Mouse (Mus musculus): ENCODE data around the gene F2rl2. TPM values are rescaled to one million over a fixed set of nuclear protein-coding genes. Genes with fewer than 3 reads are reported as not detected.

Gene F2rl2
- polyA plus RNA-seq, 1 experiment from 2014 or later = 0.51 TPM

- peak; percentile 60 for DNase-seq (ENCODE audit: low spot score)
- 62% methylated on average over 3 of the region's 3 CpGs for WGBS
- Histone ChIP-seq H3K27me3 (replicated peaks; ENCODE audit: control insufficient read depth, insufficient read depth, low read length) (no peaks in the 10 kb centered on the region), H3K4me2 (ENCODE audit: low read length) (no peak overlapping the region), H3K4me3 (ENCODE audit: low read depth, low read length) (no peak overlapping the region), H3K9ac (ENCODE audit: low read length) (no peak overlapping the region), H3K9me3 (replicated peaks; ENCODE audit: control insufficient read depth, low read length) (no peaks in the 10 kb centered on the region), H3K36me3 (ENCODE audit: control insufficient read depth, insufficient read depth, low read length) (no peaks in the 10 kb centered on the region), H3K4me1 (ENCODE audit: control insufficient read depth, insufficient read depth, low read length) (no peaks in the 10 kb centered on the region), H3K27ac (ENCODE audit: low read depth, low read length) (no peak overlapping the region)
- peak; percentile 66 for ATAC-seq
Observed at GRCm38 (mm10) chr13:95714271-95714975, 17.8 kb downstream of the F2rl2 start.

- 79% methylated on average over 4 of the region's 4 CpGs for WGBS
Observed at GRCm38 (mm10) chr13:95715356-95715755, 18.7 kb downstream of the F2rl2 start.

GRCm38 (mm10) chr13:95719320-95720232, 22.9 kb downstream of the F2rl2 start:
- Histone ChIP-seq H3K4me3 (ENCODE audit: low read depth, low read length) (no peak overlapping the region), H3K4me1 (ENCODE audit: control insufficient read depth, insufficient read depth, low read length) (no peaks in the 10 kb centered on the region), H3K27me3 (replicated peaks; ENCODE audit: control insufficient read depth, insufficient read depth, low read length) (no peaks in the 10 kb centered on the region), H3K4me2 (ENCODE audit: low read length) (peak overlapping the region; percentile 39), H3K9me3 (replicated peaks; ENCODE audit: control insufficient read depth, low read length) (no peaks in the 10 kb centered on the region), H3K36me3 (ENCODE audit: control insufficient read depth, insufficient read depth, low read length) (no peaks in the 10 kb centered on the region), H3K9ac (ENCODE audit: low read length) (0 out of 2 replicates have a peak overlapping the region, but pooled peaks have one; percentile 2), H3K27ac (ENCODE audit: low read depth, low read length) (no peak overlapping the region)
- WGBS = 56% methylated on average over 14 of the region's 14 CpGs
- DNase-seq (ENCODE audit: low spot score) (peak; percentile 81), ATAC-seq (peak; percentile 93)

More at GRCm38 (mm10) chr13:95715356-95715755, 18.7 kb downstream of the F2rl2 start:
- Histone ChIP-seq H3K9me3 (replicated peaks; ENCODE audit: control insufficient read depth, low read length) (no peaks in the 10 kb centered on the region), H3K27me3 (replicated peaks; ENCODE audit: control insufficient read depth, insufficient read depth, low read length) (no peaks in the 10 kb centered on the region), H3K27ac (ENCODE audit: low read depth, low read length) (no peak overlapping the region), H3K9ac (ENCODE audit: low read length) (no peak overlapping the region), H3K4me2 (ENCODE audit: low read length) (no peak overlapping the region), H3K4me3 (ENCODE audit: low read depth, low read length) (no peak overlapping the region), H3K36me3 (ENCODE audit: control insufficient read depth, insufficient read depth, low read length) (no peaks in the 10 kb centered on the region), H3K4me1 (ENCODE audit: control insufficient read depth, insufficient read depth, low read length) (no peaks in the 10 kb centered on the region)
- no peak for ATAC-seq
- no peak for DNase-seq (ENCODE audit: low spot score)

- DNase-seq (ENCODE audit: low spot score) = no peak
- H3K27ac ChIP-seq (ENCODE audit: low read depth, low read length) = no peak overlapping the region
- H3K4me2 ChIP-seq (ENCODE audit: low read length) = no peak overlapping the region
- no peak for ATAC-seq
- no peaks in the 10 kb centered on the region for H3K4me1 ChIP-seq (ENCODE audit: control insufficient read depth, insufficient read depth, low read length)
- no peaks in the 10 kb centered on the region for H3K36me3 ChIP-seq (ENCODE audit: control insufficient read depth, insufficient read depth, low read length)
- H3K4me3 ChIP-seq (ENCODE audit: low read depth, low read length) = no peak overlapping the region
- H3K9ac ChIP-seq (ENCODE audit: low read length) = no peak overlapping the region
- WGBS = 94% methylated on average over 4 of the region's 4 CpGs
- no peaks in the 10 kb centered on the region for H3K9me3 ChIP-seq (replicated peaks; ENCODE audit: control insufficient read depth, low read length)
- no peaks in the 10 kb centered on the region for H3K27me3 ChIP-seq (replicated peaks; ENCODE audit: control insufficient read depth, insufficient read depth, low read length)
Observed at GRCm38 (mm10) chr13:95730491-95730890, 33.8 kb downstream of the F2rl2 start.

- WGBS = 73% methylated on average over 5 of the region's 5 CpGs
Observed at GRCm38 (mm10) chr13:95739651-95740050, 43.0 kb downstream of the F2rl2 start.

GRCm38 (mm10) chr13:95741813-95742689, 45.4 kb downstream of the F2rl2 start:
- no peak for ATAC-seq
- 93% methylated on average over 11 of the region's 11 CpGs for WGBS
- no peaks in the 10 kb centered on the region for H3K4me1 ChIP-seq (ENCODE audit: control insufficient read depth, insufficient read depth, low read length)
- no peak for DNase-seq (ENCODE audit: low spot score)
- H3K27me3 ChIP-seq (replicated peaks; ENCODE audit: control insufficient read depth, insufficient read depth, low read length) = no peaks in the 10 kb centered on the region
- H3K4me2 ChIP-seq (ENCODE audit: low read length) = no peak overlapping the region
- H3K27ac ChIP-seq (ENCODE audit: low read depth, low read length) = no peak overlapping the region
- no peaks in the 10 kb centered on the region for H3K9me3 ChIP-seq (replicated peaks; ENCODE audit: control insufficient read depth, low read length)
- no peaks in the 10 kb centered on the region for H3K36me3 ChIP-seq (ENCODE audit: control insufficient read depth, insufficient read depth, low read length)
- H3K9ac ChIP-seq (ENCODE audit: low read length) = no peak overlapping the region
- H3K4me3 ChIP-seq (ENCODE audit: low read depth, low read length) = no peak overlapping the region

More at GRCm38 (mm10) chr13:95739651-95740050, 43.0 kb downstream of the F2rl2 start:
- Histone ChIP-seq H3K9me3 (replicated peaks; ENCODE audit: control insufficient read depth, low read length) (no peaks in the 10 kb centered on the region), H3K27ac (ENCODE audit: low read depth, low read length) (no peak overlapping the region), H3K9ac (ENCODE audit: low read length) (no peak overlapping the region), H3K4me3 (ENCODE audit: low read depth, low read length) (no peak overlapping the region), H3K4me1 (ENCODE audit: control insufficient read depth, insufficient read depth, low read length) (no peaks in the 10 kb centered on the region), H3K27me3 (replicated peaks; ENCODE audit: control insufficient read depth, insufficient read depth, low read length) (no peaks in the 10 kb centered on the region), H3K4me2 (ENCODE audit: low read length) (no peak overlapping the region), H3K36me3 (ENCODE audit: control insufficient read depth, insufficient read depth, low read length) (no peaks in the 10 kb centered on the region)
- DNase-seq (ENCODE audit: low spot score) (peak; percentile 58), ATAC-seq (no peak)

- ATAC-seq (no peak), DNase-seq (ENCODE audit: low spot score) (no peak)
- H3K4me2 ChIP-seq (ENCODE audit: low read length) = no peak overlapping the region
- H3K27me3 ChIP-seq (replicated peaks; ENCODE audit: control insufficient read depth, insufficient read depth, low read length) = no peaks in the 10 kb centered on the region
- H3K36me3 ChIP-seq (ENCODE audit: control insufficient read depth, insufficient read depth, low read length) = no peaks in the 10 kb centered on the region
- no peak overlapping the region for H3K9ac ChIP-seq (ENCODE audit: low read length)
- H3K9me3 ChIP-seq (replicated peaks; ENCODE audit: control insufficient read depth, low read length) = no peaks in the 10 kb centered on the region
- no peaks in the 10 kb centered on the region for H3K4me1 ChIP-seq (ENCODE audit: control insufficient read depth, insufficient read depth, low read length)
- 88% methylated on average over 9 of the region's 9 CpGs for WGBS
- no peak overlapping the region for H3K27ac ChIP-seq (ENCODE audit: low read depth, low read length)
- H3K4me3 ChIP-seq (ENCODE audit: low read depth, low read length) = no peak overlapping the region
Observed at GRCm38 (mm10) chr13:95742881-95743466, 46.3 kb downstream of the F2rl2 start.

GRCm38 (mm10) chr13:95745451-95745850, 48.8 kb downstream of the F2rl2 start:
- H3K9ac ChIP-seq (ENCODE audit: low read length) = no peak overlapping the region
- 94% methylated on average over 4 of the region's 4 CpGs for WGBS
- no peak overlapping the region for H3K27ac ChIP-seq (ENCODE audit: low read depth, low read length)
- ATAC-seq = no peak
- H3K36me3 ChIP-seq (ENCODE audit: control insufficient read depth, insufficient read depth, low read length) = no peaks in the 10 kb centered on the region
- DNase-seq (ENCODE audit: low spot score) = no peak
- H3K4me2 ChIP-seq (ENCODE audit: low read length) = no peak overlapping the region
- H3K4me3 ChIP-seq (ENCODE audit: low read depth, low read length) = no peak overlapping the region
- no peaks in the 10 kb centered on the region for H3K9me3 ChIP-seq (replicated peaks; ENCODE audit: control insufficient read depth, low read length)
- H3K27me3 ChIP-seq (replicated peaks; ENCODE audit: control insufficient read depth, insufficient read depth, low read length) = no peaks in the 10 kb centered on the region
- H3K4me1 ChIP-seq (ENCODE audit: control insufficient read depth, insufficient read depth, low read length) = no peaks in the 10 kb centered on the region

Measured in forebrain, embryonic 14.5 days (tissue).